19 mouse cellular contexts compared by ENCODE assay signal in genomic region chr13:102344606-102345269, GRCm38 (mm10).
A peak's percentile ranks its signal among the peaks of the same experiment; 100 is the strongest.
DNase-seq lines count a peak whose midpoint lies in the region; ATAC-seq and TF ChIP-seq lines count a peak whose summit lies in the region.
"Had no signal": no experiment of that assay in that cellular context is flagged by ENCODE, and none has a peak within 500 bp of the region (broad histone marks: within the 10 kb centered on the region; RNA-seq: fewer than 3 reads in every experiment).

No protein-coding gene starts in this region.

- no peak overlapping the region for H3K4me2 ChIP-seq in lung, embryonic 14.5 days
- H3K4me2 ChIP-seq in forebrain, postnatal 0 days (ENCODE audit: low read depth): no peak overlapping the region
- H3K4me2 ChIP-seq: hindbrain, embryonic 14.5 days; limb, embryonic 15.5 days had no signal

- H3K27ac ChIP-seq in lung, embryonic 14.5 days (ENCODE audit: low read depth): no peak overlapping the region
- peak overlapping the region; percentile 35; the same call in 1 of the 2 replicates for H3K27ac ChIP-seq in forebrain, postnatal 0 days (ENCODE audit: low read depth, low read length)
- H3K27ac ChIP-seq: heart, adult 2 months; hindbrain, embryonic 14.5 days; limb, embryonic 15.5 days had no signal

- H3K27me3 ChIP-seq in lung, embryonic 14.5 days (ENCODE audit: insufficient read depth, low read length): no peaks in the 10 kb centered on the region
- H3K27me3 ChIP-seq in forebrain, postnatal 0 days (ENCODE audit: insufficient read depth, low read length): no peaks in the 10 kb centered on the region
- H3K27me3 ChIP-seq: limb, embryonic 15.5 days; megakaryocyte, embryonic 14.5 days had no signal

- 60% methylated on average over 5 of the region's 5 CpGs for WGBS in lung, embryonic 14.5 days
- WGBS in forebrain, postnatal 0 days: 43% methylated on average over 5 of the region's 5 CpGs

- no peak for ATAC-seq in lung, embryonic 14.5 days (ENCODE audit: insufficient read depth)
- ATAC-seq in forebrain, postnatal 0 days: peak; percentile 89
- ATAC-seq: activated CD4-positive, CD25-positive, alpha-beta regulatory T cell, adult 4 months; liver, postnatal 0 days; midbrain, embryonic 16.5 days had no signal

- DNase-seq in cerebellum, adult 9-10 months: peak; percentile 7
- DNase-seq in cerebellum, adult 8-10 months: no peak
- DNase-seq in lung, embryonic 14.5 days: peak; percentile 49
- no peak for DNase-seq in lung, postnatal 14 days
- DNase-seq in forebrain, postnatal 0 days: peak; percentile 81
- peak; percentile 22 to 36 for DNase-seq in layer of hippocampus, postnatal 36 days
- DNase-seq in B cell, adult 2 months: no peak
- DNase-seq in heart, postnatal 25 days (ENCODE audit: low spot score): no peak
- DNase-seq: adrenal gland, postnatal 25 days; heart, adult 2 months; kidney, adult 18-20 months; kidney, postnatal 25 days; liver, postnatal 0 days had no signal

- intact Hi-C loops in heart, postnatal 25 days (cut with DNase I): no loop called here

- H3K9ac ChIP-seq in lung, embryonic 14.5 days: no peak overlapping the region
- H3K9ac ChIP-seq in forebrain, postnatal 0 days: no peak overlapping the region
- H3K9ac ChIP-seq: hindbrain, embryonic 14.5 days; limb, embryonic 15.5 days; liver, postnatal 0 days had no signal

- no peaks in the 10 kb centered on the region for H3K36me3 ChIP-seq in lung, embryonic 14.5 days (ENCODE audit: insufficient read depth)
- no peaks in the 10 kb centered on the region for H3K36me3 ChIP-seq in forebrain, postnatal 0 days (ENCODE audit: insufficient read depth)
- H3K36me3 ChIP-seq: limb, embryonic 15.5 days had no signal

- no peaks in the 10 kb centered on the region for H3K4me1 ChIP-seq in lung, embryonic 14.5 days (ENCODE audit: insufficient read depth)
- H3K4me1 ChIP-seq in forebrain, postnatal 0 days (ENCODE audit: insufficient read depth): no peaks in the 10 kb centered on the region
- H3K4me1 ChIP-seq: limb, embryonic 15.5 days; megakaryocyte, embryonic 14.5 days had no signal

- no peak overlapping the region for H3K4me3 ChIP-seq in lung, embryonic 14.5 days (ENCODE audit: low read depth, low read length)
- H3K4me3 ChIP-seq in forebrain, postnatal 0 days (ENCODE audit: low read depth, low read length): no peak overlapping the region
- H3K4me3 ChIP-seq: erythroblast, embryonic 14.5 days; heart, adult 2 months; limb, embryonic 15.5 days; megakaryocyte, embryonic 14.5 days had no signal

- no peak for TF ChIP-seq CTCF in lung, embryonic 14.5 days (IDR thresholded peaks at IDR 0.05; ENCODE audit: low read depth)
- TF ChIP-seq CTCF in forebrain, postnatal 0 days (IDR thresholded peaks at IDR 0.05; ENCODE audit: low read depth): no peak

- H3K9me3 ChIP-seq in lung, embryonic 14.5 days (ENCODE audit: low read depth, low read length): no peaks in the 10 kb centered on the region
- H3K9me3 ChIP-seq in forebrain, postnatal 0 days (ENCODE audit: low read length): no peaks in the 10 kb centered on the region
- H3K9me3 ChIP-seq: limb, embryonic 15.5 days; megakaryocyte, embryonic 14.5 days had no signal

Comparison
In these comparisons a context has a peak if more than half of its experiments do, and no peak if none do; other contexts are left out.
1. DNase-seq: peak in cerebellum, adult 9-10 months (single experiment), lung, embryonic 14.5 days (single experiment), forebrain, postnatal 0 days (single experiment) and layer of hippocampus, postnatal 36 days (2 of 2); none in cerebellum, adult 8-10 months (single experiment), lung, postnatal 14 days (single experiment), B cell, adult 2 months (0 of 2) and heart, postnatal 25 days (single experiment).